Mouse (Mus musculus): ENCODE measurements around the gene A730071L15Rik. TPM values are rescaled to one million over a fixed set of nuclear protein-coding genes. Genes with fewer than 3 reads are reported as not detected.

A730071L15Rik gene
- polyA plus RNA-seq, 1 experiment from 2014 or later: 0.74 TPM

DNA sequence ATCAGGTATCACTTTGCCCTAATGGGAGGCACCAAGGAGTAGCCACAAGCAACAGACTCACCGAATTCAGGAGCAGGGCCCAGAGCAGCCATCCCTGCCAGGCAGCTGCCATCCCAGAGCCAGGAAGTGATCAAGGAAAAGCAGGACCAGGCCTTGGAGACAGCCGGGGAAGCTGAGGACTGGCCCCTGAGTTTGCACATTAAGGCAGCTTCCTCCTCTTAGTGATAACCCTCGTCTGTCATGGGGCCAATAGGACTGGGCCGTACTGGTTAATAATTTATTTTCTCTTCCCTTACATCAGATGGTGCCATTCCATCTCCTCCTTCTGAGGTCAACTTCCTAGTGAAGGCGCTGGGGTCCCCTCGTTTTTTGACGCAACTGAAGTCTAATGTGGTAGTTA is 30.2 kb downstream of the A730071L15Rik start, which contains the start of gene Npc1l1:
Npc1l1 (minus strand) TSS at position 132 of the 400 bp plus-strand sequence.
- Histone ChIP-seq H3K4me1 (replicated peaks; ENCODE audit: control insufficient read depth, insufficient read depth, low read length) (0 out of 2 replicates have a peak, but pooled peaks cover 5% of the 10 kb centered on the region), H3K36me3 (ENCODE audit: control insufficient read depth, insufficient read depth) (peaks cover 2% of the 10 kb centered on the region; the same call in 1 of the 2 replicates), H3K4me2 (replicated peaks; ENCODE audit: low read depth) (peak within 1 kb of the TSS; percentile 72), H3K4me3 (ENCODE audit: low read depth, low read length) (peak within 1 kb of the TSS; percentile 41), H3K27me3 (replicated peaks; ENCODE audit: control insufficient read depth, insufficient read depth, low read length) (no peaks in the 10 kb centered on the region), H3K9me3 (ENCODE audit: control insufficient read depth) (no peaks in the 10 kb centered on the region), H3K9ac (ENCODE audit: low read depth, low read length) (no peak within 1 kb of the TSS), H3K27ac (ENCODE audit: low read depth, low read length) (peak within 1 kb of the TSS; percentile 80)
- peak; percentile 81 for ATAC-seq
- WGBS: 45% methylated on average over 7 of the region's 7 CpGs
- TF ChIP-seq CTCF (IDR thresholded peaks at IDR 0.05; ENCODE audit: low read depth): no peak

DNA sequence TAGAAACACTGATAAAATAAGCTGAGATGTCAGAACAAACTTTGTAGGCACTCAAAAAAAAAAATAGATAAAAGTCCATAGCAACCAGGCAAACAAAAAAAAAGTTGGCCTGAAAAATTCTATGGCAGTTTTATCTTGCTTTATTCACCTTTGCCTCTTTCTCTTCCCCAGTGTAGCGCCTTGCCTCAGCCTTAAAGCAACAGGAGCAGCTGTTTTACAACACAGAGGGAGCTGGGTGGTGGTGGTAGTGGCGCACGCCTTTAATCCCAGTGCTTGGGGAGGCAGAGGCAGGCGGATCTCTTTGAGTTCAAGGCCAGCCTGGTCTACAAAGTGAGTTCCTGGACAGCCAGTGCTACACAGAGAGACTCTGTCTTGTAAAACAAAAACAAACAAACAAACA is 33.2 kb downstream of the A730071L15Rik start:
- ATAC-seq: peak; percentile 67
- 0 out of 2 replicates have a peak, but pooled peaks cover 5% of the 10 kb centered on the region for H3K4me1 ChIP-seq (replicated peaks; ENCODE audit: control insufficient read depth, insufficient read depth, low read length)
- H3K4me3 ChIP-seq (ENCODE audit: low read depth, low read length): no peak overlapping the region
- no peak overlapping the region for H3K4me2 ChIP-seq (replicated peaks; ENCODE audit: low read depth)
- no peaks in the 10 kb centered on the region for H3K9me3 ChIP-seq (ENCODE audit: control insufficient read depth)
- no peak for TF ChIP-seq CTCF (IDR thresholded peaks at IDR 0.05; ENCODE audit: low read depth)
- H3K27me3 ChIP-seq (replicated peaks; ENCODE audit: control insufficient read depth, insufficient read depth, low read length): no peaks in the 10 kb centered on the region
- no peak overlapping the region for H3K9ac ChIP-seq (ENCODE audit: low read depth, low read length)
- no peak overlapping the region for H3K27ac ChIP-seq (ENCODE audit: low read depth, low read length)
- H3K36me3 ChIP-seq (ENCODE audit: control insufficient read depth, insufficient read depth): no peaks in the 10 kb centered on the region
- 42% methylated on average over 4 of the region's 4 CpGs for WGBS

GRCm38 (mm10) chr11:6244707-6245106 is 44.9 kb downstream of the A730071L15Rik start:
- Histone ChIP-seq H3K36me3 (ENCODE audit: control insufficient read depth, insufficient read depth) (no peaks in the 10 kb centered on the region), H3K9ac (ENCODE audit: low read depth, low read length) (no peak overlapping the region), H3K27me3 (replicated peaks; ENCODE audit: control insufficient read depth, insufficient read depth, low read length) (no peaks in the 10 kb centered on the region), H3K9me3 (ENCODE audit: control insufficient read depth) (no peaks in the 10 kb centered on the region), H3K4me1 (replicated peaks; ENCODE audit: control insufficient read depth, insufficient read depth, low read length) (no peaks in the 10 kb centered on the region), H3K4me3 (ENCODE audit: low read depth, low read length) (no peak overlapping the region), H3K27ac (ENCODE audit: low read depth, low read length) (no peak overlapping the region), H3K4me2 (replicated peaks; ENCODE audit: low read depth) (no peak overlapping the region)
- no peak for TF ChIP-seq CTCF (IDR thresholded peaks at IDR 0.05; ENCODE audit: low read depth)
- ATAC-seq: no peak
- WGBS: 53% methylated on average over 19 of the region's 19 CpGs

Other genes with a start within 250 kb of the A730071L15Rik start
- gene Gck, start 249.9 kb upstream of the A730071L15Rik start, polyA plus RNA-seq (2015; fragmentation: Nextera tagmentation; extraction: Ambion mirVana): 0.44 TPM in 2 replicates
- 50.9 and 53.8 TPM in 2 replicates for gene Ykt6, start 244.3 kb upstream of the A730071L15Rik start, polyA plus RNA-seq (2015; fragmentation: Nextera tagmentation; extraction: Ambion mirVana)
- gene Camk2b, start 133.7 kb upstream of the A730071L15Rik start, polyA plus RNA-seq (2015; fragmentation: Nextera tagmentation; extraction: Ambion mirVana): 11.9 and 12.1 TPM in 2 replicates
- 17.2 and 20.0 TPM in 2 replicates for gene Nudcd3, start 386 bp downstream of the A730071L15Rik start, polyA plus RNA-seq (2015; fragmentation: Nextera tagmentation; extraction: Ambion mirVana)
- gene Npc1l1, start 30.1 kb downstream of the A730071L15Rik start, polyA plus RNA-seq (2015; fragmentation: Nextera tagmentation; extraction: Ambion mirVana): 70.7 and 75.4 TPM in 2 replicates
- 36.3 and 39.7 TPM in 2 replicates for gene Ddx56, start 67.7 kb downstream of the A730071L15Rik start, polyA plus RNA-seq (2015; fragmentation: Nextera tagmentation; extraction: Ambion mirVana)
- gene Tmed4, start 74.8 kb downstream of the A730071L15Rik start, polyA plus RNA-seq (2015; fragmentation: Nextera tagmentation; extraction: Ambion mirVana): 198 and 203 TPM in 2 replicates
- 141 and 148 TPM in 2 replicates for gene Ogdh, start 91.6 kb downstream of the A730071L15Rik start, polyA plus RNA-seq (2015; fragmentation: Nextera tagmentation; extraction: Ambion mirVana)
- 7.8 and 8.0 TPM in 2 replicates for gene Zmiz2, start 189.0 kb downstream of the A730071L15Rik start, polyA plus RNA-seq (2015; fragmentation: Nextera tagmentation; extraction: Ambion mirVana)
- 3,711 and 4,178 TPM in 2 replicates for gene Ppia, start 215.4 kb downstream of the A730071L15Rik start, polyA plus RNA-seq (2015; fragmentation: Nextera tagmentation; extraction: Ambion mirVana)
- gene H2afv, start 244.4 kb downstream of the A730071L15Rik start, polyA plus RNA-seq (2015; fragmentation: Nextera tagmentation; extraction: Ambion mirVana): 343 and 346 TPM in 2 replicates